Mouse (Mus musculus) MEL (cell line): ENCODE measurements around the gene Abi3. TPM values are rescaled to one million over a fixed set of nuclear protein-coding genes. Genes with fewer than 3 reads are reported as not detected.
"Not testable (repeated sequence)": the region's sequence is repeated elsewhere in the genome, so short reads cannot be mapped to it uniquely, and the experiment has no call there.

Experiments
- DNase-seq: peaks from one replicate; pipeline ENCODE4 v3.0.0; 2011; ENCODE audit warnings: low read depth, low spot score
- H3K27ac ChIP-seq: 2 replicates; pipeline ENCODE4 v1.5.1; 2012; ENCODE audit warnings: low read depth, mild to moderate bottlenecking, control low read depth, low read length, moderate library complexity; ENCODE audit not compliant: control insufficient read depth
- H3K27me3 ChIP-seq, 2 experiments: fragments of 150-350 bp in 1 of 2; sonication (generic) in 1 of 2; 2 replicates each; pipeline ENCODE4 v1.6.1; 2012; ENCODE audit warnings: low read length in 2 of 2, mild to moderate bottlenecking in 2 of 2, improper control_type of control experiment in 1 of 2, moderate library complexity in 1 of 2; ENCODE audit not compliant: insufficient read depth in 2 of 2, control insufficient read depth in 1 of 2
- H3K36me3 ChIP-seq, 2 experiments: 2 replicates each; pipeline ENCODE4 v1.6.1; 2012 to 2014; ENCODE audit warnings: low read length in 2 of 2, improper control_type of control experiment in 1 of 2, inconsistent platforms in 1 of 2, mild to moderate bottlenecking in 1 of 2; ENCODE audit not compliant: insufficient read depth in 2 of 2, control insufficient read depth in 1 of 2
- H3K4me1 ChIP-seq, 2 experiments: fragments of 150-350 bp in 1 of 2; sonication (generic) in 1 of 2; 2 replicates each; pipeline ENCODE4 v1.6.1; 2012; ENCODE audit warnings: low read length in 2 of 2, improper control_type of control experiment in 1 of 2, mild to moderate bottlenecking in 1 of 2; ENCODE audit not compliant: insufficient read depth in 2 of 2, control insufficient read depth in 1 of 2
- H3K4me3 ChIP-seq, 2 experiments: fragments of 150-350 bp in 1 of 2; sonication (generic) in 1 of 2; 2 replicates each; pipeline ENCODE4 v1.5.1; 2012; ENCODE audit warnings: low read depth in 2 of 2, low read length in 2 of 2, mild to moderate bottlenecking in 2 of 2, moderate library complexity in 2 of 2, control low read depth in 1 of 2, improper control_type of control experiment in 1 of 2; ENCODE audit not compliant: control insufficient read depth in 1 of 2, insufficient read depth in 1 of 2
- H3K79me2 ChIP-seq: 2 replicates; pipeline ENCODE4 v1.6.1; 2012; ENCODE audit warnings: mild to moderate bottlenecking, low read length, moderate library complexity; ENCODE audit not compliant: control insufficient read depth, poor library complexity, insufficient read depth
- H3K9ac ChIP-seq: 2 replicates; pipeline ENCODE4 v1.6.1; 2012; ENCODE audit warnings: low read depth, mild to moderate bottlenecking, control low read depth, low read length, moderate library complexity; ENCODE audit not compliant: control insufficient read depth, poor library complexity, severe bottlenecking
- H3K9me3 ChIP-seq: fragments of 150-350 bp; sonication (generic); replicated peaks from 2 replicates; pipeline ENCODE4 v1.6.1; 2012; ENCODE audit warnings: mild to moderate bottlenecking, low read length, improper control_type of control experiment, moderate library complexity; ENCODE audit not compliant: insufficient read depth
- CHD2 ChIP-seq: IDR thresholded peaks from 2 replicates; pipeline ENCODE4 v1.6.1; 2011; ENCODE audit warnings: low read length, improper control_type of control experiment
- CTCF ChIP-seq, 3 experiments: IDR thresholded peaks in 2 of 3; conservative IDR thresholded peaks in 1 of 3; 2 replicates each; pipeline ENCODE4 v1.5.1; 2011 to 2012; ENCODE audit warnings: low read length in 3 of 3, low read depth in 2 of 3, mild to moderate bottlenecking in 2 of 3, improper control_type of control experiment in 1 of 3, inconsistent platforms in 1 of 3, mixed read lengths in 1 of 3, moderate library complexity in 1 of 3; ENCODE audit not compliant: control insufficient read depth in 1 of 3, insufficient read depth in 1 of 3, poor library complexity in 1 of 3, severe bottlenecking in 1 of 3
- E2F4 ChIP-seq: IDR thresholded peaks from 2 replicates; pipeline ENCODE4 v1.6.1; 2011; ENCODE audit warnings: low read depth, low read length, improper control_type of control experiment, borderline replicate concordance
- EP300 ChIP-seq, 2 experiments: IDR thresholded peaks; 2 replicates each; pipeline ENCODE4 v1.6.1; 2011; ENCODE audit warnings: improper control_type of control experiment in 2 of 2, low read length in 2 of 2, low read depth in 1 of 2, mild to moderate bottlenecking in 1 of 2
- ETS1 ChIP-seq: IDR thresholded peaks from 2 replicates; pipeline ENCODE4 v1.6.1; 2012; ENCODE audit warnings: low read depth, mild to moderate bottlenecking, inconsistent platforms, low read length, improper control_type of control experiment, moderate library complexity
- GATA1 ChIP-seq: IDR thresholded peaks from 2 replicates; pipeline ENCODE4 v1.6.1; 2011; ENCODE audit warnings: low read depth, low read length, improper control_type of control experiment
- HCFC1 ChIP-seq: IDR thresholded peaks from 2 replicates; pipeline ENCODE4 v1.6.1; 2012; ENCODE audit warnings: low read depth, mild to moderate bottlenecking, inconsistent platforms, low read length, improper control_type of control experiment, moderate library complexity
- MAFK ChIP-seq: IDR thresholded peaks from 2 replicates; pipeline ENCODE4 v1.6.1; 2011; ENCODE audit warnings: low read depth, mild to moderate bottlenecking, low read length, improper control_type of control experiment, borderline replicate concordance
- MAZ ChIP-seq: IDR thresholded peaks from 2 replicates; pipeline ENCODE4 v1.6.1; 2012; ENCODE audit warnings: low read depth, mild to moderate bottlenecking, inconsistent platforms, low read length, improper control_type of control experiment
- MEF2A ChIP-seq: IDR thresholded peaks from 2 replicates; pipeline ENCODE4 v1.6.1; 2014; ENCODE audit warnings: low read depth, mild to moderate bottlenecking, inconsistent platforms, low read length, improper control_type of control experiment; ENCODE audit not compliant: poor library complexity, insufficient replicate concordance, severe bottlenecking; ENCODE audit errors: extremely low read depth
- MYC ChIP-seq: IDR thresholded peaks from 2 replicates; pipeline ENCODE4 v1.6.1; 2011; ENCODE audit warnings: low read depth, mild to moderate bottlenecking, low read length, improper control_type of control experiment, moderate library complexity
- NELFE ChIP-seq: IDR thresholded peaks from 2 replicates; pipeline ENCODE4 v1.6.1; 2011; ENCODE audit warnings: low read depth, low read length, improper control_type of control experiment
- POLR2A ChIP-seq, 2 experiments: IDR thresholded peaks; 2 replicates each; pipeline ENCODE4 v1.6.1; 2011 to 2012; ENCODE audit warnings: low read length in 2 of 2, mild to moderate bottlenecking in 2 of 2, control low read depth in 1 of 2, improper control_type of control experiment in 1 of 2, low read depth in 1 of 2, moderate library complexity in 1 of 2; ENCODE audit not compliant: control insufficient read depth in 1 of 2, insufficient read depth in 1 of 2, poor library complexity in 1 of 2
- POLR2AphosphoS2 ChIP-seq: IDR thresholded peaks from 2 replicates; pipeline ENCODE4 v1.6.1; 2011; ENCODE audit warnings: low read length, improper control_type of control experiment
- RAD21 ChIP-seq: IDR thresholded peaks from 2 replicates; pipeline ENCODE4 v1.6.1; 2011; ENCODE audit warnings: mild to moderate bottlenecking, low read depth, low read length, improper control_type of control experiment
- SMC3 ChIP-seq: IDR thresholded peaks from 2 replicates; pipeline ENCODE4 v1.6.1; 2011; ENCODE audit warnings: low read depth, low read length, improper control_type of control experiment
- TAL1 ChIP-seq: IDR thresholded peaks from 2 replicates; pipeline ENCODE4 v1.6.1; 2012; ENCODE audit warnings: mild to moderate bottlenecking, inconsistent platforms, low read length, moderate library complexity, mixed read lengths
- TBP ChIP-seq: IDR thresholded peaks from 2 replicates; pipeline ENCODE4 v1.8.0; 2011; ENCODE audit warnings: low read depth, low read length, improper control_type of control experiment
- TCF12 ChIP-seq: IDR thresholded peaks from 2 replicates; pipeline ENCODE4 v1.6.1; 2014; ENCODE audit warnings: low read depth, mild to moderate bottlenecking, inconsistent platforms, low read length, improper control_type of control experiment, moderate library complexity
- USF1 ChIP-seq: IDR thresholded peaks from 2 replicates; pipeline ENCODE4 v1.6.1; 2014; ENCODE audit warnings: low read depth, mild to moderate bottlenecking, inconsistent platforms, low read length, improper control_type of control experiment, moderate library complexity
- USF2 ChIP-seq, 2 experiments: IDR thresholded peaks; 2 replicates each; pipeline ENCODE4 v1.6.1; 2011 to 2012; ENCODE audit warnings: improper control_type of control experiment in 2 of 2, low read length in 2 of 2, borderline replicate concordance in 1 of 2, inconsistent platforms in 1 of 2, low read depth in 1 of 2, mild to moderate bottlenecking in 1 of 2; ENCODE audit not compliant: insufficient read depth in 1 of 2
- ZC3H11A ChIP-seq: IDR thresholded peaks from 2 replicates; pipeline ENCODE4 v1.6.1; 2012; ENCODE audit warnings: low read depth, mild to moderate bottlenecking, inconsistent platforms, low read length, improper control_type of control experiment
- ZKSCAN1 ChIP-seq: IDR thresholded peaks from 2 replicates; pipeline ENCODE4 v1.6.1; 2012; ENCODE audit warnings: low read depth, mild to moderate bottlenecking, inconsistent platforms, low read length, improper control_type of control experiment, moderate library complexity
- ZMIZ1 ChIP-seq: IDR thresholded peaks from 2 replicates; pipeline ENCODE4 v1.6.1; 2012; ENCODE audit warnings: low read depth, mild to moderate bottlenecking, inconsistent platforms, low read length, improper control_type of control experiment, moderate library complexity
- ZNF384 ChIP-seq: IDR thresholded peaks from 2 replicates; pipeline ENCODE4 v1.6.1; 2012; ENCODE audit warnings: low read depth, mild to moderate bottlenecking, inconsistent platforms, low read length, improper control_type of control experiment
- polyA plus RNA-seq, 2 experiments: library from polyadenylated mRNA; stranded (reverse) in 1 of 2; unstranded in 1 of 2; fragments of >175 nt in 1 of 2; fragments of >200 nt in 1 of 2; gene quantifications; 2 replicates each; pipeline versions ENCODE4 v1.2.1 to v1.2.4; 2012; ENCODE audit warnings: low replicate concordance in 2 of 2, low read depth in 1 of 2; ENCODE audit not compliant: insufficient read length in 2 of 2, insufficient read depth in 1 of 2, missing spikeins in 1 of 2
- total RNA-seq: library from RNA; depleted of rRNA; stranded (reverse); fragments of 300-350 nt; gene quantifications from 2 replicates; pipeline ENCODE4 v1.2.3, GENCODE M21; 2012; rRNA removed

Abi3 gene
- total RNA-seq (3.2 and 3.3 TPM in 2 replicates), polyA plus RNA-seq (10 to 100 TPM in 1 of 2 experiments, not detected in 1; 15.4 TPM)

DNA sequence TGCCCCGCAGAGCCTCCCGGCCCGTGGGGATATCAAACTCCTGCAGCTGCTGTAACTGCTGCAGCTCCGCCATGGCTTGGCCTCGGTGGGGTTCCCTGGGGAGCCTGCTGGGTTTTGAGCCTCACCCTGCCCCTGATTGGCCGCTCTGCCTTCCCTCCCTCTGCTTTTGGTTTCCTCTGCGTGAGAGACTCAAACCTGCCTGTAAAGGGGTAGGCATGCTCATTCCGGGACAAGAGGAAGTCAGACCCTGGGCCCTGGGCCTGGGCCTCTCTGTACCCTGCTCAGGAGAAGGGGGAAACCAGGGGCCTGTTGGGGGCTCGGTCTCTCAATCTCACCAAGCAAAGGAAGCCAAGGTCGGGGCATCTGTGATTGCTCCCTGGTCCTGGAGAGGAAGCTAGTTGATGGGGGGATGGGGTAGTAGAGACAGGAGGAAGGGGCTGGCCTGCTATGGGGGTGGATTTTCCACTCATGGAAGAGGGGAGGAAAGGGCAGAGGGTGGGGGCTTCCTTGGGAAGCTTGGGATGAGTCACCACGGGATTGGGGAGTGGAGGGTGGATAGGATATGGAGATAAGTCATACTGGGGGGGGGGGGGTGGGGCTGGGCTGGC is at the start of gene Abi3:
Gene Abi3, minus strand, starts transcription at position 403 of the 608 bp plus-strand sequence.
- Histone ChIP-seq H3K79me2 (no peaks in the 10 kb centered on the region; the same call in 1 of the 2 replicates), H3K27me3 (no peaks in the 10 kb centered on the region), H3K4me3 (peak within 1 kb of the TSS; percentile 30 to 31), H3K9ac (peak within 1 kb of the TSS; percentile 52), H3K27ac (peak within 1 kb of the TSS; percentile 27), H3K9me3 (no peaks in the 10 kb centered on the region), H3K36me3 (peaks cover 0 to 16% of the 10 kb centered on the region in 2 experiments; a peak in 2 of 4 replicates), H3K4me1 (peaks cover 10 to 44% of the 10 kb centered on the region in 2 experiments)
- DNase-seq = peak; percentile 90
- TF ChIP-seq TBP (peak; percentile 55; the same call in 1 of the 2 replicates), ZKSCAN1 (no peak), ETS1 (peak; percentile 38; the same call in 1 of the 2 replicates), EP300 (IDR thresholded peaks at IDR 0.05; ENCODE audit: low read depth in 1 of 2, low read length in 2 of 2) (peak in 1 of 2 experiments; percentile 48; a peak in 1 of 4 replicates), NELFE (0 out of 2 replicates have a peak, but pooled peaks have one; percentile 28), HCFC1 (0 out of 2 replicates have a peak, but pooled peaks have one; percentile 23), TCF12 (peak; percentile 64), POLR2A (IDR thresholded peaks at IDR 0.05; ENCODE audit: control insufficient read depth in 1 of 2, insufficient read depth in 1 of 2, low read depth in 1 of 2, low read length in 2 of 2, poor library complexity in 1 of 2) (peak in 1 of 2 experiments; percentile 60; a peak in 1 of 4 replicates), MAZ (peak; percentile 54; the same call in 1 of the 2 replicates), POLR2AphosphoS2 (no peak), GATA1 (0 out of 2 replicates have a peak, but pooled peaks have one; percentile 1), TAL1 (peak; percentile 70), USF2 (IDR thresholded peaks at IDR 0.05; ENCODE audit: borderline replicate concordance in 1 of 2, insufficient read depth in 1 of 2, low read depth in 1 of 2, low read length in 2 of 2) (no peak)

DNA sequence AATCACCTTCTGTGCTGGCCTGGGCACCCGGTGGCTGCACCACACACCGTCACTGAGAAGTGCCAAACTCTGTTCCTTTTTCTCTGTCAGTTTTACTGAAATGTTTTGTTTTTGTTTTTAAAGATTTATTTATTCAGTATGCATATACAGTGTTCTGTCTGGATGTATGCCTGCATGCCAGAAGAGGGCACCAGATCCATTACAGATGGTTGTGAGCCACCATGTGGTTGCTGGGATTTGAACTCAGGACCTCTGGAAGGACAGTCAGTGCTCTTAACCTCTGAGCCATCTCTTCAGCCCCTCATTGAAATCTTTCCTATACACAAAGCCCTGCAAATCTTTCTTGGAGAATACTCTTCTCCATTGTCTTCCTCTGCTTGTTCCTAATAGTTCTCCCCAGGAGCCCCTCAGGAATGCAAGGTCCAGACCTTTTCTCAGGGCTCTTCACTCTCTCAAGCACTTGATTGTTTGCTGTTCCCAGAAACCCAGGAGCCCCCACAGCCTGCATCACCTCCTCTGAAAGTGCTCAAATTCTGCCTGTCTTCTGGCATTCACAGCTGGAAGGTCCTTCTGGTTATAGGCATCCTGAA is 48.3 kb upstream of the Abi3 start:
- H3K27me3 ChIP-seq = peaks cover 0 to 1% of the 10 kb centered on the region in 2 experiments; a peak in 2 of 4 replicates
- no peaks in the 10 kb centered on the region for H3K4me1 ChIP-seq
- no peaks in the 10 kb centered on the region for H3K79me2 ChIP-seq
- no peak overlapping the region for H3K9ac ChIP-seq
- no peaks in the 10 kb centered on the region for H3K9me3 ChIP-seq
- TF ChIP-seq MAFK (no peak), CTCF (IDR thresholded peaks at IDR 0.05 in 2 of 3, conservative IDR thresholded peaks at IDR 0.05 in 1 of 3; ENCODE audit: control insufficient read depth in 1 of 3, insufficient read depth in 1 of 3, low read depth in 2 of 3, low read length in 3 of 3, poor library complexity in 1 of 3, severe bottlenecking in 1 of 3) (peak in 1 of 3 experiments; percentile 47; a peak in 2 of 6 replicates), MYC (0 out of 2 replicates have a peak, but pooled peaks have one; percentile 22), ZKSCAN1 (no peak), RAD21 (peak; percentile 47), MEF2A (no peak), ZC3H11A (peak; percentile 18; the same call in 1 of the 2 replicates), ZNF384 (no peak), ZMIZ1 (no peak), USF1 (no peak), CHD2 (no peak), SMC3 (peak; percentile 41), E2F4 (no peak)
- no peak overlapping the region for H3K4me3 ChIP-seq
- H3K27ac ChIP-seq = no peak overlapping the region
- no peak for DNase-seq
- H3K36me3 ChIP-seq = no peaks in the 10 kb centered on the region

DNA sequence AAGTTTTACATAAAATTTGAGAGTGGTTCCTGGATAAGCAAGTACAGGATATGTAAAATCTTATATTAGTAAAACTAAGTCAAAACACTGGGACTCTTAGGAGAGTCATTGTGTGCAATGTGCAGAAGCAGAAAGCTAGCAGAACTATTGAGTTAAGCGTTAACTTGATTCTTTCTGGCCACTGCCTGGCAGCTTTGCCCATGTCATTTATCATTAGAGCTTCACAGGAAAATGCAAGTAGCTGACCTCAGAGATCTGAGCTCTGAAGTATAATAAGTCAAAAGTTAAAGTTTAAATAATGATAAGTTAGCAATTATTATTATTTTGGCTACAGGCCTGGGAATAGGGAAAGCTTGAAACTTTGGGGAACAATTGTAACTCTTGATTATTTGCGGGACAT is 37.6 kb upstream of the Abi3 start:
- H3K9ac ChIP-seq, DNase-seq, H3K36me3 ChIP-seq, H3K79me2 ChIP-seq, H3K9me3 ChIP-seq, H3K4me1 ChIP-seq, H3K4me3 ChIP-seq, H3K27ac ChIP-seq, H3K27me3 ChIP-seq: not testable (repeated sequence)
